Mouse (Mus musculus): Measurements from ENCODE around the gene Snx21. TPM values are rescaled to one million over a fixed set of nuclear protein-coding genes. Genes with fewer than 3 reads are reported as not detected.

Gene Snx21
- total RNA-seq, 2 experiments from 2014 or later = 52.9 to 57.0 TPM

- no peak for DNase-seq (ENCODE audit: low spot score in 2 of 2)
Measured at GRCm38 (mm10) chr2:164823969-164824368, 38.3 kb downstream of the Snx21 start.

GRCm38 (mm10) chr2:164825521-164825920 is 39.9 kb downstream of the Snx21 start:
- DNase-seq (ENCODE audit: low spot score in 2 of 2) = no peak

GRCm38 (mm10) chr2:164827146-164827850 is 41.7 kb downstream of the Snx21 start:
- DNase-seq (ENCODE audit: low spot score in 2 of 2) = no peak

- DNase-seq (ENCODE audit: low spot score in 2 of 2) = no peak
Measured at GRCm38 (mm10) chr2:164828437-164828836, 42.8 kb downstream of the Snx21 start, which contains the start of gene Spata25. Gene Spata25 (minus strand): TSS chr2:164828537.

DNA sequence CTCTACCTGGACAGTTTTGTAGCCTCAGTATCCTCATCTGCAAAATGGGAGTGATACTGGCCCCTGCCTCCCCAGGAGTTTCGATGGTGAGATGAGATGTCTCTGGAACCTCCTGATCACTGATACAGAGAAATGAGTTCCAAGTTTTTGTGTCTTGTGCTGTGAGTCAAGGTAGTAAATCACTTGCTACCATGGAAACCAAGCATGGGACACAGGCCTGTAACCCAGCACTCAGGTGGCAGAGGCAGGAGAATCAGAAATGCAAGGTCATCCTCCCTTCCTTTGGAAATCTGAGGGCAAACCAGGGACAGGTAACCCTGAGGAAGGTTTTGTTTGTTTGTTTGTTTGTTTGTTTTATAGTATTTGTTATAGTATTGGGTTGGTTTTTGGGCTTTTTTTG is 43.5 kb downstream of the Snx21 start:
- no peak for DNase-seq (ENCODE audit: low spot score in 2 of 2)

GRCm38 (mm10) chr2:164831029-164831428 is 45.4 kb downstream of the Snx21 start:
- DNase-seq (ENCODE audit: low spot score in 2 of 2) = no peak

- no peak for DNase-seq (ENCODE audit: low spot score in 2 of 2)
Measured at GRCm38 (mm10) chr2:164832032-164832747, 46.6 kb downstream of the Snx21 start.

GRCm38 (mm10) chr2:164832748-164833301 is 47.2 kb downstream of the Snx21 start, which contains the start of gene Ctsa:
Gene Ctsa (plus strand): TSS chr2:164832873.
- DNase-seq (ENCODE audit: low spot score in 2 of 2) = peak; percentile 74 to 76

DNA sequence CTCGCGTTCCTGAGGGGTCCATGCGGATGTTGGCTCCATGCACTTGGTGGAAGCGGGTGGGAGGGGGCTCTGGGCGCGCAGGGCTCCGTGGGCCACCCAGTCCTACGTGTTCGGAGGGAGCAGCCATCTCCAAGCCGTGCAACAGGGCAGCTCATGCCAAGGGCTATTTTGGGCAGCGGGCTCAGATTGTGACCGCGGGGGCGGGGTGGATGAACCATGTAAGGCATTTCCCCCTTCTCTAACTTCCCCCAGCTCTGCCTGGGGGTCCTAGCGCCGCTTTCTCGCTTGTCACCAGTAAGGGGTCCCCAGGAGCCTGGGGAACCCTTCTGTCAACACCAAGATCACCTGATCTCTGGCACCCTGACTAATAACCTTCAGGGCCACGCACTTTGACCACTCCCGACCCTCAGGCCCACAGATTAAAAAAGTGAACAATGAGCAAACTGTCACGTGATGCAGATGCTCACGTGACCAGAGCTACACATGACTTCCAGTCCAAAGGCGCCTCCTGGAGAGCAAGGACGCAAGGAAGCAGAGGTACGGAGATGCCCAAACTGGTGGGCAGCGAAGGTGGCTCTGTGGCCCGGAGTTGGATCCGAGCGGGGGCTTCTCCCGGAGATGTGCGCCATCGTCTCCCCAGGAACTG is 47.8 kb downstream of the Snx21 start, which contains the start of gene Neurl2:
TSS of gene Neurl2 (minus strand) at position 143 of the 646 bp plus-strand sequence.
- DNase-seq (ENCODE audit: low spot score in 2 of 2) = peak; percentile 87 to 88

DNA sequence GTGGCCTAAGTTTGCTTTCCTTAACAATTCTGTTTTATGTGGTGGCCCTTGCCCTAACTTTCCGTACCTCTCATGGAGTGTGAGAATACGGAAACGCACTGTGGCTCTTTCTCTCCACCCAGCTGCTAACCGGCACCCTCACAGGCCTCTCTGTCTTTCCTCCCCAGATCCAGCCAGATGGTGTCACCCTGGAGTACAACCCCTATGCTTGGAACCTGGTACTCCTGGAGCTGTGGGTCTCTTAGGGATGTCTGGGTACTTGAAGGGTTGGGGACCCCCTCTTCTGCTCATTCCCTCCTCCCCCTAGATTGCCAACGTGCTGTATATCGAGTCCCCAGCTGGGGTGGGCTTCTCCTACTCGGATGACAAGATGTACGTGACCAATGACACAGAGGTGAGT is 48.9 kb downstream of the Snx21 start:
- no peak for DNase-seq (ENCODE audit: low spot score in 2 of 2)

GRCm38 (mm10) chr2:164835164-164835563 is 49.5 kb downstream of the Snx21 start:
- DNase-seq (ENCODE audit: low spot score in 2 of 2) = no peak

Other genes starting within 250 kb of the Snx21 start
- under 1 TPM in 1 of 2 experiments, not detected in 1; 0.59 TPM for gene Wfdc2, start 223.4 kb upstream of the Snx21 start, total RNA-seq (2021)
- not detected for gene Spint3, start 212.4 kb upstream of the Snx21 start, total RNA-seq (2021)
- gene Wfdc6a, start 200.4 kb upstream of the Snx21 start, total RNA-seq (2021) = not detected
- not detected for gene Eppin, start 192.2 kb upstream of the Snx21 start, total RNA-seq (2021)
- gene Wfdc6b, start 172.3 kb upstream of the Snx21 start, total RNA-seq (2021) = not detected
- not detected for gene Wfdc8, start 172.2 kb upstream of the Snx21 start, total RNA-seq (2021)
- not detected for gene Wfdc16, start 147.0 kb upstream of the Snx21 start, total RNA-seq (2021)
- gene Wfdc10, start 129.8 kb upstream of the Snx21 start, total RNA-seq (2021) = not detected
- not detected for gene Wfdc9, start 129.2 kb upstream of the Snx21 start, total RNA-seq (2021)
- gene Wfdc11, start 111.7 kb upstream of the Snx21 start, total RNA-seq (2021) = not detected
- gene Wfdc13, start 100.7 kb upstream of the Snx21 start, total RNA-seq (2021) = not detected
- not detected for gene Spint4, start 87.3 kb upstream of the Snx21 start, total RNA-seq (2021)
- not detected for gene Spint5, start 70.5 kb upstream of the Snx21 start, total RNA-seq (2021)
- 1 to 10 TPM; 1.3 to 1.5 TPM for gene Wfdc3, start 39.9 kb upstream of the Snx21 start, total RNA-seq (2021)
- gene Dnttip1, start 39.8 kb upstream of the Snx21 start, total RNA-seq (2021) = 10 to 100 TPM; 34.5 to 37.5 TPM
- not detected for gene Ube2c, start 15.9 kb upstream of the Snx21 start, total RNA-seq (2021)
- 1 to 10 TPM; 1.7 TPM for gene Tnnc2, start 5.9 kb upstream of the Snx21 start, total RNA-seq (2021)
- 10 to 100 TPM; 25.5 to 26.1 TPM for gene Acot8, start 19.1 kb downstream of the Snx21 start, total RNA-seq (2021)
- gene Zswim3, start 19.3 kb downstream of the Snx21 start, total RNA-seq (2021) = 10 to 100 TPM; 10.1 to 10.2 TPM
- gene Zswim1, start 36.9 kb downstream of the Snx21 start, total RNA-seq (2021) = 10 to 100 TPM; 23.2 to 25.2 TPM
- gene Spata25, start 42.7 kb downstream of the Snx21 start, total RNA-seq (2021) = not detected
- 10 to 100 TPM; 93.1 to 93.6 TPM for gene Ctsa, start 47.0 kb downstream of the Snx21 start, total RNA-seq (2021)
- gene Neurl2, start 47.6 kb downstream of the Snx21 start, total RNA-seq (2021) = 1 to 10 TPM; 3.1 TPM
- 10 to 100 TPM; 90.7 to 93.5 TPM for gene Pltp, start 71.9 kb downstream of the Snx21 start, total RNA-seq (2021)
- gene Pcif1, start 93.5 kb downstream of the Snx21 start, total RNA-seq (2021) = 10 to 100 TPM; 40.6 to 46.1 TPM
- gene Zfp335, start 125.9 kb downstream of the Snx21 start, total RNA-seq (2021) = 10 to 100 TPM; 25.0 to 25.1 TPM
- 1 to 10 TPM; 2.0 to 2.1 TPM for gene Mmp9, start 155.0 kb downstream of the Snx21 start, total RNA-seq (2021)
- gene Slc12a5, start 175.0 kb downstream of the Snx21 start, total RNA-seq (2021) = 100 to 1,000 TPM; 538 to 565 TPM
- 10 to 100 TPM; 53.4 to 56.8 TPM for gene Ncoa5, start 249.0 kb downstream of the Snx21 start, total RNA-seq (2021)

Data from left cerebral cortex, adult 18-20 months (tissue).